Mouse (Mus musculus) cortical plate, adult 2 months (tissue): ENCODE measurements around the gene Ank3.

Experiments
- CTCF ChIP-seq: fragments of 200-500 bp; IDR thresholded peaks from 2 replicates; pipeline ENCODE4 v1.5.1; 2011; ENCODE audit warnings: mild to moderate bottlenecking, control low read depth, low read length; ENCODE audit not compliant: insufficient read depth; ENCODE audit errors: extremely low read depth
- POLR2A ChIP-seq: fragments of 200-500 bp; IDR thresholded peaks from 2 replicates; pipeline ENCODE4 v1.6.1; 2011; ENCODE audit warnings: mild to moderate bottlenecking, low read length, control low read depth; ENCODE audit not compliant: insufficient read depth; ENCODE audit errors: extremely low read depth

DNA sequence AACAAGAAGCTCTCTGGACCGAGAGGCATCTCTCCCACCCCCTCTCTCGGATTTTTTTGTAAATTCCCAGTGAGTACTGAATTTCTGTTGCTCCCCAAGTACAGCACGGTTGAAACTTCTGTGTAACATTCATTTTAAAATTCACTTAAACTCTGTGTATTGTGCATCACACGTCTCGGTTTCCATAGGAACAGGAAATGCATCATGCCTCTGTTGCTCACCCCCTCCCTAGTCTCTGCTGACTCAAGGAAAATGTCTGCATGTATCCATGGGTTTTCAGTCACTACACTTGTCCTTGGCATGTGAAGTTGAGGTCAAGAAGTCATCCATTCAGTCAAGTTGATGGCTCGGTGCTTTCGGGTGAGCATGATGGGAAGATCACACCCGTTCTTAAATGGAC, 234.3 kb downstream of the Ank3 start:
- TF ChIP-seq POLR2A (no peak), CTCF (no peak)
